Mouse (Mus musculus) midbrain, embryonic 12.5 days (tissue): Measurements from ENCODE around the gene Ccnd1. TPM values are rescaled to one million over a fixed set of nuclear protein-coding genes. Genes with fewer than 3 reads are reported as not detected.

Experiments used
- polyA plus RNA-seq: library from polyadenylated mRNA; unstranded; fragments of >200 nt; fragmentation: Nextera tagmentation; extraction: Ambion mirVana; gene quantifications from 2 replicates; pipeline ENCODE4 v1.2.1, GENCODE M21; 2016

Ccnd1 gene
- polyA plus RNA-seq, 1 experiment from 2014 or later: 289 TPM

Other genes with a start within 250 kb of the Ccnd1 start
- gene Ano1, start 188.0 kb downstream of the Ccnd1 start, polyA plus RNA-seq: 21.7 and 28.7 TPM in 2 replicates
- gene Fgf3, start 101.8 kb downstream of the Ccnd1 start, polyA plus RNA-seq: 0.73 and 1.1 TPM in 2 replicates
- not detected in 2 replicates for gene Fgf4, start 92.6 kb downstream of the Ccnd1 start, polyA plus RNA-seq
- gene Fgf15, start 43.4 kb downstream of the Ccnd1 start, polyA plus RNA-seq: 69.8 and 95.0 TPM in 2 replicates
- 33.6 and 36.4 TPM in 2 replicates for gene LTO1, start 24.8 kb downstream of the Ccnd1 start, polyA plus RNA-seq